In genomic region chr4:129742232-129743009, GRCm38 (mm10) we compare ENCODE assay signal across 8 mouse cellular contexts. TPM values are rescaled to one million over a fixed set of nuclear protein-coding genes. Genes with fewer than 3 reads are reported as not detected.
DNase-seq lines count a peak whose midpoint lies in the region; ATAC-seq and TF ChIP-seq lines count a peak whose summit lies in the region.

Gene Khdrbs1, minus strand, starts transcription at chr4:129742303.

- H3K4me1 ChIP-seq in heart, embryonic 12.5 days (replicated peaks): peaks cover 20% of the 10 kb centered on the region
- peaks cover 13% of the 10 kb centered on the region for H3K4me1 ChIP-seq in kidney, postnatal 0 days (replicated peaks; ENCODE audit: insufficient read depth, low read length)
- peaks cover 13% of the 10 kb centered on the region for H3K4me1 ChIP-seq in liver, embryonic 11.5 days (replicated peaks; ENCODE audit: control insufficient read depth, insufficient read depth, low read length)
- H3K4me1 ChIP-seq in stomach, embryonic 14.5 days (ENCODE audit: control insufficient read depth, insufficient read depth, low read length): peaks cover 13% of the 10 kb centered on the region

- no peak for TF ChIP-seq CTCF in kidney, postnatal 0 days (IDR thresholded peaks at IDR 0.05; ENCODE audit: low read depth)

- peaks cover 9% of the 10 kb centered on the region for H3K36me3 ChIP-seq in heart, embryonic 12.5 days
- H3K36me3 ChIP-seq in kidney, postnatal 0 days (ENCODE audit: insufficient read depth, low read length): no peaks in the 10 kb centered on the region
- no peaks in the 10 kb centered on the region for H3K36me3 ChIP-seq in liver, embryonic 11.5 days (ENCODE audit: control insufficient read depth, insufficient read depth, low read length)
- no peaks in the 10 kb centered on the region for H3K36me3 ChIP-seq in stomach, embryonic 14.5 days (ENCODE audit: control insufficient read depth, insufficient read depth, low read length)

- H3K9ac ChIP-seq in heart, embryonic 12.5 days: peak within 1 kb of the TSS; percentile 100
- H3K9ac ChIP-seq in kidney, postnatal 0 days (ENCODE audit: low read depth, low read length): peak within 1 kb of the TSS; percentile 92
- H3K9ac ChIP-seq in liver, embryonic 11.5 days (ENCODE audit: low read depth, low read length): peak within 1 kb of the TSS; percentile 98
- H3K9ac ChIP-seq in stomach, embryonic 14.5 days (replicated peaks; ENCODE audit: low read depth, low read length): peak within 1 kb of the TSS; percentile 99

- H3K27me3 ChIP-seq in heart, embryonic 12.5 days (replicated peaks): no peaks in the 10 kb centered on the region
- H3K27me3 ChIP-seq in kidney, postnatal 0 days (ENCODE audit: insufficient read depth, low read length): no peaks in the 10 kb centered on the region
- no peaks in the 10 kb centered on the region for H3K27me3 ChIP-seq in liver, embryonic 11.5 days (replicated peaks; ENCODE audit: control insufficient read depth, insufficient read depth, low read length)
- no peaks in the 10 kb centered on the region for H3K27me3 ChIP-seq in stomach, embryonic 14.5 days (ENCODE audit: control insufficient read depth, insufficient read depth, low read length)

- ATAC-seq in erythroid progenitor cell, adult 5-6 weeks (replicated peaks; ENCODE audit: low FRiP score, poor library complexity, severe bottlenecking): peak; percentile 93
- peak; percentile 94 for ATAC-seq in heart, embryonic 12.5 days (ENCODE audit: insufficient number of reproducible peaks, low FRiP score)
- ATAC-seq in kidney, postnatal 0 days (replicated peaks; ENCODE audit: low FRiP score, low read depth): peak; percentile 93
- ATAC-seq in liver, embryonic 11.5 days (replicated peaks; ENCODE audit: low FRiP score): peak; percentile 92
- peak; percentile 93 for ATAC-seq in stomach, embryonic 14.5 days (ENCODE audit: insufficient number of reproducible peaks, insufficient read depth, low FRiP score, low read depth)

- DNase-seq in CD4-positive helper T cell, adult 2 months (ENCODE audit: low read depth, low spot score): peak; percentile 100
- peak; percentile 98 for DNase-seq in brain, embryonic 18.5 days (ENCODE audit: low read depth, low spot score)
- peak; percentile 100 for DNase-seq in kidney, postnatal 0 days (ENCODE audit: low spot score)
- DNase-seq in liver, embryonic 11.5 days (ENCODE audit: low spot score): peak; percentile 97
- peak; percentile 99 for DNase-seq in naive thymus-derived CD4-positive, alpha-beta T cell, adult 2 months (ENCODE audit: low read depth)

- no peaks in the 10 kb centered on the region for H3K9me3 ChIP-seq in heart, embryonic 12.5 days (replicated peaks)
- no peaks in the 10 kb centered on the region for H3K9me3 ChIP-seq in kidney, postnatal 0 days (replicated peaks; ENCODE audit: low read length)
- no peaks in the 10 kb centered on the region for H3K9me3 ChIP-seq in liver, embryonic 11.5 days (ENCODE audit: control insufficient read depth, low read length)
- H3K9me3 ChIP-seq in stomach, embryonic 14.5 days (ENCODE audit: control insufficient read depth, low read depth, low read length): no peaks in the 10 kb centered on the region

- peak within 1 kb of the TSS; percentile 91 for H3K4me2 ChIP-seq in heart, embryonic 12.5 days
- H3K4me2 ChIP-seq in kidney, postnatal 0 days (ENCODE audit: low read length): peak within 1 kb of the TSS; percentile 73
- peak within 1 kb of the TSS; percentile 89 for H3K4me2 ChIP-seq in liver, embryonic 11.5 days
- H3K4me2 ChIP-seq in stomach, embryonic 14.5 days (replicated peaks; ENCODE audit: low read depth, low read length): peak within 1 kb of the TSS; percentile 68

- peak within 1 kb of the TSS; percentile 98 for H3K27ac ChIP-seq in heart, embryonic 12.5 days (ENCODE audit: poor library complexity, severe bottlenecking)
- H3K27ac ChIP-seq in kidney, postnatal 0 days: peak within 1 kb of the TSS; percentile 98
- H3K27ac ChIP-seq in liver, embryonic 11.5 days (ENCODE audit: low read depth, low read length): peak within 1 kb of the TSS; percentile 96
- peak within 1 kb of the TSS; percentile 99 for H3K27ac ChIP-seq in stomach, embryonic 14.5 days (ENCODE audit: low read length)

- H3K4me3 ChIP-seq in heart, embryonic 12.5 days: peak within 1 kb of the TSS; percentile 95
- peak within 1 kb of the TSS; percentile 100 for H3K4me3 ChIP-seq in kidney, postnatal 0 days (replicated peaks; ENCODE audit: low read depth, low read length)
- H3K4me3 ChIP-seq in liver, embryonic 11.5 days (ENCODE audit: low read depth, low read length): peak within 1 kb of the TSS; percentile 100
- peak within 1 kb of the TSS; percentile 100 for H3K4me3 ChIP-seq in stomach, embryonic 14.5 days (ENCODE audit: low read depth, low read length)

- WGBS in heart, embryonic 12.5 days: under 1% methylated on average over 76 of the region's 76 CpGs
- under 1% methylated on average over 71 of the region's 76 CpGs for WGBS in kidney, postnatal 0 days
- WGBS in liver, embryonic 11.5 days: under 1% methylated on average over 76 of the region's 76 CpGs
- WGBS in stomach, embryonic 14.5 days: under 1% methylated on average over 67 of the region's 76 CpGs

RNA-seq across cellular contexts. Expression of gene Khdrbs1, which starts in this region (rescaled TPM):
- total RNA-seq in erythroid progenitor cell, adult 5-6 weeks (2015; ENCODE audit: low replicate concordance): 49.5 and 58.7 TPM in 2 replicates
- total RNA-seq in erythroid progenitor cell, adult 5-6 weeks (2017; ENCODE audit: low replicate concordance): 40.4 and 57.1 TPM in 2 replicates
- polyA plus RNA-seq in heart, embryonic 12.5 days (2016; fragmentation: Nextera tagmentation; extraction: Ambion mirVana): 106 and 108 TPM in 2 replicates
- 86.4 and 90.6 TPM in 2 replicates for polyA plus RNA-seq in kidney, postnatal 0 days (2015; fragmentation: Nextera tagmentation; extraction: Ambion mirVana)
- polyA plus RNA-seq in liver, embryonic 11.5 days (2014; fragmentation: Nextera tagmentation; extraction: Ambion mirVana): 78.4 and 83.3 TPM in 2 replicates
- 95.5 and 103 TPM in 2 replicates for polyA plus RNA-seq in stomach, embryonic 14.5 days (2014; fragmentation: Nextera tagmentation; extraction: Ambion mirVana)

Comparison
In these comparisons a context has a peak if more than half of its experiments do, and no peak if none do; other contexts are left out.
1. Peak in every context shown above with its lines: DNase-seq, ATAC-seq, H3K4me3 ChIP-seq and H3K27ac ChIP-seq.